Mouse (Mus musculus): ENCODE results near the gene Git2.

The Git2 gene

GRCm38 (mm10) chr5:114775056-114775979, at the start of gene Git2:
TSS of gene Git2 (minus strand) at chr5:114775517.
- DNase-seq: peak; percentile 49

GRCm38 (mm10) chr5:114824197-114824596, 48.9 kb upstream of the Git2 start:
- DNase-seq: no peak

GRCm38 (mm10) chr5:114822796-114823688, 47.7 kb upstream of the Git2 start, which contains the start of gene 1500011B03Rik:
TSS of gene 1500011B03Rik (minus strand) at chr5:114823468.
- DNase-seq: peak; percentile 65

- no peak for DNase-seq
Observed at GRCm38 (mm10) chr5:114818124-114818523, 42.8 kb upstream of the Git2 start.

- DNase-seq: no peak
Observed at GRCm38 (mm10) chr5:114816599-114816998, 41.3 kb upstream of the Git2 start.

- DNase-seq: peak; percentile 89
Observed at GRCm38 (mm10) chr5:114813525-114814181, 38.3 kb upstream of the Git2 start.

GRCm38 (mm10) chr5:114809826-114810225, 34.5 kb upstream of the Git2 start:
- DNase-seq: no peak

- DNase-seq: no peak
Observed at GRCm38 (mm10) chr5:114809181-114809756, 34.0 kb upstream of the Git2 start.

GRCm38 (mm10) chr5:114808385-114808784, 33.1 kb upstream of the Git2 start:
- no peak for DNase-seq

- no peak for DNase-seq
Observed at GRCm38 (mm10) chr5:114807893-114808292, 32.6 kb upstream of the Git2 start.

GRCm38 (mm10) chr5:114807468-114807867, 32.2 kb upstream of the Git2 start:
- no peak for DNase-seq

GRCm38 (mm10) chr5:114807063-114807462, 31.7 kb upstream of the Git2 start:
- DNase-seq: no peak

GRCm38 (mm10) chr5:114806636-114807035, 31.3 kb upstream of the Git2 start:
- DNase-seq: no peak

- no peak for DNase-seq
Observed at GRCm38 (mm10) chr5:114805436-114806350, 30.4 kb upstream of the Git2 start.

GRCm38 (mm10) chr5:114804958-114805357, 29.6 kb upstream of the Git2 start:
- DNase-seq: peak; percentile 58

GRCm38 (mm10) chr5:114804335-114804734, 29.0 kb upstream of the Git2 start:
- DNase-seq: no peak

GRCm38 (mm10) chr5:114803231-114803630, 27.9 kb upstream of the Git2 start:
- DNase-seq: no peak

- DNase-seq: no peak
Observed at GRCm38 (mm10) chr5:114801841-114802240, 26.5 kb upstream of the Git2 start.

GRCm38 (mm10) chr5:114801049-114801448, 25.7 kb upstream of the Git2 start:
- DNase-seq: no peak

GRCm38 (mm10) chr5:114799848-114800247, 24.5 kb upstream of the Git2 start:
- DNase-seq: no peak

GRCm38 (mm10) chr5:114797253-114797652, 21.9 kb upstream of the Git2 start:
- no peak for DNase-seq
